Mouse (Mus musculus) bone marrow, adult 2 months (tissue): ENCODE results near the gene Txn1. TPM values are rescaled to one million over a fixed set of nuclear protein-coding genes. Genes with fewer than 3 reads are reported as not detected.

ENCODE experiments used
- H3K27ac ChIP-seq: fragments of 200-500 bp; 2 replicates; pipeline ENCODE4 v1.5.1; 2012; ENCODE audit warnings: low read depth, mild to moderate bottlenecking, control low read depth, inconsistent platforms, low read length; ENCODE audit not compliant: control insufficient read depth, poor library complexity, insufficient read depth
- H3K4me1 ChIP-seq: fragments of 200-500 bp; 2 replicates; pipeline ENCODE4 v1.6.1; 2011; ENCODE audit warnings: low read length; ENCODE audit not compliant: control insufficient read depth, insufficient read depth
- H3K4me3 ChIP-seq: fragments of 200-500 bp; replicated peaks from 2 replicates; pipeline ENCODE3; 2011; ENCODE audit warnings: mild to moderate bottlenecking, low read depth, low read length, control low read depth; ENCODE audit not compliant: control insufficient read depth
- CTCF ChIP-seq: fragments of 200-500 bp; IDR thresholded peaks from 2 replicates; pipeline ENCODE4 v1.5.1; 2011; ENCODE audit warnings: low read length, control low read depth; ENCODE audit not compliant: control insufficient read depth, insufficient read depth
- POLR2A ChIP-seq: fragments of 200-500 bp; IDR thresholded peaks from 2 replicates; pipeline ENCODE4 v1.6.1; 2011; ENCODE audit warnings: low read depth, mild to moderate bottlenecking, control low read depth, low read length, borderline replicate concordance; ENCODE audit not compliant: control insufficient read depth
- WGBS: fragments of 180-500 bp; shearing (Covaris S2); methylation state at CpG from one replicate; pipeline ENCODE4 v1.1.7; 2018; 5-methylcytosine and 5-hydroxymethylcytosine counted together
- polyA plus RNA-seq: library from polyadenylated mRNA; stranded (reverse); fragments of >200 nt; gene quantifications from 2 replicates; pipeline ENCODE4 v1.2.4, GENCODE M21; 2011; ENCODE audit warnings: low replicate concordance; ENCODE audit not compliant: missing spikeins, insufficient read depth, insufficient read length

The Txn1 gene
- polyA plus RNA-seq, 1 experiment: 173 TPM

DNA sequence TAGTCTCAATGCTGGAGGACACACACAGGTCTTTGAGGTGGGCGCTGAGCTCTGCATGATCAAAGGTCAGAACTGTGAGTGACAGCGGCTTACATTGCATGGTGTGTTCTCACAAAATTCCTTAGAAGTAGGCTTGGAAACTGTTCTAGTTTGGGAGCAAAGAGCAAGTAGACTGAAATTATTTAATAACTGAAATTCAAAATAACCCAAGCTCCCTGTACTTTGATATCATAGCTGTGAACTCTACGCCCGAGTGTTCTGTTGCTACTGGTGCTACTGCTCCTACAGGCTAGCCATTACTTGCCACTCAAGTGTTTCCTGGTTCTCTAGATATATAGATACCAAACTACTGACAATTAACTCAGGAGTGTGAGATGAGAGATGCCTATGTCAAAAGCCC, 9.3 kb upstream of the Txn1 start:
- no peak overlapping the region for H3K27ac ChIP-seq
- no peak overlapping the region for H3K4me3 ChIP-seq
- no peaks in the 10 kb centered on the region for H3K4me1 ChIP-seq
- WGBS: 91% methylated on average over 4 of the region's 4 CpGs
- TF ChIP-seq CTCF: no peak
- TF ChIP-seq POLR2A: no peak

DNA sequence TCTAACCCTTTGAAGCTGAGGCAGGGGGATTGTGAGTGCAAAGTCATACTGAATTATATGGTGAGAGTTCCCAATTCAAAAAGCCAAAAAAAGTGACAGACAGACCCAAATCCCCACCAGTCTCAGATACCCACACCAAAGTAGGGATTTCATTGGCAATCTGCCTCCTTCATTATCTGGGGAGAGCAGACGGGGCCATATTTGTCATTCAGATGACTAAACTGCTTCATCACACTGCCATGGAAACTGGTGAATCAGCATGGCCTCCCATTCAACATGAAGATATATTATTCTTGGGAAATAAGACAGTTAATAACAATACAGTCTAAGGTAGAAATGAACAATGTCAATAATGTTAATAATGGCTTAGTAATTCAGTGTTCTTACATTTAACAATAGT, 7.9 kb upstream of the Txn1 start:
- TF ChIP-seq POLR2A (no peak), CTCF (no peak)
- H3K27ac ChIP-seq: no peak overlapping the region
- H3K4me3 ChIP-seq: no peak overlapping the region
- WGBS: 69% methylated on average over 1 of the region's 1 CpGs
- H3K4me1 ChIP-seq: peaks cover 1% of the 10 kb centered on the region; the same call in 1 of the 2 replicates

DNA sequence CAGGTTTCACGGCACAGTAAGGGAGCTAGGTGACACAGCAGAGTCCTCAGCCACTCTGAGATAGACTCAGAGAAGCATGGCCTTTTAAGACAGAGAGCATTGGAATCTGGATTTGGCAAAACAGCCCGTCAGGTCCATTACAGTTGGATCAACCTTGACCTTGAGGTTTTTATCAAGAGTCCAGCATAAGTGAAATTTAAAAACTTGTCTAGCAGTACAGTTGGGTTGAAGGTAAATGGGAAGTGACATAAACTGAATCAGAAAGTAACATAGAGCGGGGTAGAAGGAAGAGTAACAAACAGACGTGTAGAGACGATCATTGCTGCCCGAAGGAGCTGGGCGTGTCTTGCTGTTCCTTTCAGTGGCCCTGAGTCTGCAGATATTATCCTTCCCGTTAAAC, 2.8 kb upstream of the Txn1 start:
- TF ChIP-seq CTCF: no peak
- no peak for TF ChIP-seq POLR2A
- Histone ChIP-seq H3K27ac (peak overlapping the region; percentile 41; the same call in 1 of the 2 replicates), H3K4me1 (peaks cover 1% of the 10 kb centered on the region; the same call in 1 of the 2 replicates), H3K4me3 (no peak overlapping the region)
- 49% methylated on average over 8 of the region's 8 CpGs for WGBS

DNA sequence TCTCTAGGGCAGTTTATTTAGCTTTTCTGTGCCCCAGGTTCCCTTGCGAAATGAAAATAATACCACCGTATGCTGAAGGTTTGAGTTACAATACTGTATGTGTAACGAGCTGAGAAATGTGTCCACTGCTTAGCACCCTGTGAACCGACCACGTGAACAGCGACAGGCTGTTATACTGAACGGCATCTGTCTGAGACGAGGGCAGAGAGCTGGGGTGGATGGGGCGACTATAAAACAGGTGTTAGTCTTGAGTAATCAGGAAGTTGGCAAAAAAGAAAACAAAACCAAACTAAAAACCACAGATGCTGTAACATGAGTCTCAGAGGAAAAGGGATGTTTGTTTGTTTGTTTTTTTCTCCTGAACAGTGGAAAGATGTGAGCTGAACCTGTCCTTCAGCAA, 1.9 kb upstream of the Txn1 start:
- Histone ChIP-seq H3K4me3 (no peak overlapping the region), H3K4me1 (peaks cover 1% of the 10 kb centered on the region; the same call in 1 of the 2 replicates), H3K27ac (peak overlapping the region; percentile 2; the same call in 1 of the 2 replicates)
- 13% methylated on average over 9 of the region's 9 CpGs for WGBS
- no peak for TF ChIP-seq CTCF
- TF ChIP-seq POLR2A: no peak

DNA sequence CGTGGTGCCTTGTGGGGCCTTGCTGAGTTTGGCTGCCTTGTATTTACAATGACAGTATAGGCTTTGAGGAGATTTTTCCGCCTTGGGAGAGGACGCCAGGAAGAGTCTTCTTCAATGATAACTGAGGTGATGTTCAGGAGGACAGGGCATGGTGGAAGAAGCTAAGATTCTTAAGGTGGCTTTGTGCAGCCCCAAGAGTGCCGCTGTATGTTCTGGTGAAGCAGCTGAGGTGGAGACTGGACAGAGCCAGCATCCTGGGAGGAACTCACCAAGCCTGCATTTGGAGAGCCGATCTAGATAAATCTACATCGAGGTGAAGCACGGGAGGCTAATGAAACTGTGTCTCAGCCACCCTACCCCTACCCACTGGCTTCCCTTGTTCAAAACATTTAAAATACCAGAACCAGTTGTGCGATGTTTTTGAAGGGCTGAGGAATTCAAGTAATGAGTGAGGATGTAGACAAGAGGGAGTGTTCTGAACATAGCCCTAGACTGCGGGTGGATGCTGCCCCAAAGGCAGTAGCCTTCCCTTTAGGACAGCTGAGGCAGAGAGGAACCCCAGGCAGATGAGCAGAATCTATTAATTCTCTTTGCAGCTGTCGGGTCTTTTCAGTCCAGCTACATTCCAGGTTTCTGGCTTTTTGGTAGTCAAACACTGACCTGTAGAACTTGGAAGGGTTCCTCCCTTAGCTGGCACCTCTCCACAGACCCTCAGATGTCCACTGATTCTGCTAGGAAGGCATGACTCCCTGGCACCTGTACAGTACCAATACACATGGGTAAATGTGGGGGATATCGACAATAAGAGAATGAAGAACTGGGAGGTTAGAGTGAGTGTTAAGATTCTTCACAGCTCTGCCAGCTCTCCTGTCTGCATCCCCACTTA, 1.2 kb upstream of the Txn1 start:
- H3K27ac ChIP-seq: peak overlapping the region; percentile 96
- 42% methylated on average over 11 of the region's 11 CpGs for WGBS

DNA sequence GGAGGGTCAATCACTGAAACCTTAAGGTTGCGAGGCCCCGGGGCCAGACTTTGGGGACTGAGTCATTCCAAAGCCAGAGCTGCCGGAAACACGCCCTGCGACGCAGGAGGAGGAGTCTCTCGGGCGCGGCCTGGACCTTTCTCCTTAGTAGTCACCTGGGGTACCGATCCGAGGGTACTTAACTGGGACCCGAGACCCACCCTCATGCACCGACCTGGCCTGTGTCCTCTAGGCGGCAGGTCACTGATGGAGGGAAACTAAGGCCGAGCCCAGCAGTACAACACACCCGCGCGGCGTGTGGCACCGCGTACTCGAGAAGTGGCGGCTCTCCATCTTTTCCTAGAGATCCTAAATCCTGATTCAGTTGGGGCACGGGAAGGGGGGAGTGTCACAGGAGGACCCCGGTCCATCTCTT, 660 bp downstream of the Txn1 start:
- Histone ChIP-seq H3K4me3 (peak overlapping the region; percentile 100), H3K27ac (peak overlapping the region; percentile 96), H3K4me1 (peaks cover 1% of the 10 kb centered on the region; the same call in 1 of the 2 replicates)
- under 1% methylated on average over 25 of the region's 25 CpGs for WGBS
- TF ChIP-seq CTCF (no peak; the same call in 1 of the 2 replicates), POLR2A (peak; percentile 35; the same call in 1 of the 2 replicates)

More for the DNA sequence above, 1.2 kb upstream of the Txn1 start:
- no peak for TF ChIP-seq CTCF
- TF ChIP-seq POLR2A: no peak
- Histone ChIP-seq H3K4me1 (peaks cover 1% of the 10 kb centered on the region; the same call in 1 of the 2 replicates), H3K4me3 (peak overlapping the region; percentile 74)

DNA sequence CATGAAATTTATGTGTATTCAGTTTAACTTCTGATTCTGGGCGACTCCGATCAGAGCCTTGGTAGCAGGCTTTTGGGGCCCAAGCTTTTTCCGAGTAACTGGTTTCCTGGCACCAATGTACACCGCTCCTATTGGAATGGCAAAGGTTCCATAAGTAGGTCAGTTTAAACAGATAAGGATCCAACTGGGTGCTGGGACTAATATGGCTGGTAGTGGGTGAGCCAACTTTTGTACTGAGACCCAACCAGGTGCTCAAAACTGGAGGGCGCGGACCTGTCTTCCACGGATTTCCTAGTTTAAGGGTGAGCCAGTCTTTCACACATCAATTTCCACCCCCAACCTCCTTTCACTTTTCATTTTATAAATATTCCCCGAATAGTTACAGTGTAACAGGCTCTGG, 1.2 kb downstream of the Txn1 start:
- peaks cover 1% of the 10 kb centered on the region; the same call in 1 of the 2 replicates for H3K4me1 ChIP-seq
- H3K27ac ChIP-seq: no peak overlapping the region
- WGBS: 67% methylated on average over 8 of the region's 8 CpGs
- no peak for TF ChIP-seq POLR2A
- no peak for TF ChIP-seq CTCF
- H3K4me3 ChIP-seq: peak overlapping the region; percentile 100

DNA sequence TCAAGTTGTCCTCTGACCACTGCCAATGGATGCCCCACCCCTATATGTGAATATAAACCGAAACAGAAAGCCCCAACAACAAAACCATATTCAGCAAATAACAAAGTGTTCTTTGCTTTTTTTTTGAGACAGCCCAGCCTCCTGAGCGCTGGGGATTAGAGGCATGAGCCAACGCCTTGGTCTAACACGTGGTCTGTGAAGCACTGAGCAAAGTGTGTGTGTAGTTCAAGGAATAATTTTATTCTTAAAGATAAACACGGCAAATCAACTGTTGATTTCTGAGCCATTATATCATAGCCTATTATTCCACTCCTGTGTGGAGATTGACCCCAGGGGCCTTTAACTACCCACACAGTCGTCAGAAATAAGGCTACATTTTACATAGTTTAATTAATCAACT, 1.6 kb downstream of the Txn1 start:
- Histone ChIP-seq H3K4me3 (no peak overlapping the region), H3K27ac (no peak overlapping the region)
- WGBS: 54% methylated on average over 6 of the region's 6 CpGs

DNA sequence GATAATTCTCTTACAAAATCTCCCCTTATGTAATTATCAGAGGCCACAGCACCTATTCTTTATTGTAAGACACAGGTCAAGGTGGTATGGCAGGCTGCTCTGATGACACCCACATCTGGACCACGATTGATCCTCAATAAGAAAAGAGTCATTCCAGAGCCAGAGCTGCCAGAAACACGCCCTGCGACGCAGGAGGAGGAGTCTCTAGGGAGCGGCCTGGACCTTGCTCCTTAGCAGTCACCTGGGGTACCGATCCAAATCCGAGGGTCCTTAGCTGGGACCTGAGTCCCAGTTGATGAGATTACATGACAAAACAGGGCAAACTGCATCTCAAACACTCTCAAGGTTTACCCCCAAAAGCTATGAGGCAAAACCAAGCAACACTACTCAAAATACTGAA, 2.4 kb downstream of the Txn1 start:
- 84% methylated on average over 7 of the region's 7 CpGs for WGBS
- no peak overlapping the region for H3K4me3 ChIP-seq
- H3K4me1 ChIP-seq: no peaks in the 10 kb centered on the region; the same call in 1 of the 2 replicates
- no peak for TF ChIP-seq POLR2A
- TF ChIP-seq CTCF: no peak
- H3K27ac ChIP-seq: no peak overlapping the region

More for the DNA sequence above, 1.6 kb downstream of the Txn1 start:
- peaks cover 1% of the 10 kb centered on the region; the same call in 1 of the 2 replicates for H3K4me1 ChIP-seq
- no peak for TF ChIP-seq POLR2A
- no peak for TF ChIP-seq CTCF
